Mouse (Mus musculus) liver, embryonic 14.5 days (tissue): Measurements from ENCODE around the gene Syt1.

Source experiments
- CTCF ChIP-seq: IDR thresholded peaks from 2 replicates; pipeline ENCODE4 v1.5.1; 2016; ENCODE audit warnings: antibody characterized with exemption, low read depth, control low read depth
- EP300 ChIP-seq: IDR thresholded peaks from 2 replicates; pipeline ENCODE4 v1.6.1; 2016; ENCODE audit warnings: antibody characterized with exemption, low read depth

DNA sequence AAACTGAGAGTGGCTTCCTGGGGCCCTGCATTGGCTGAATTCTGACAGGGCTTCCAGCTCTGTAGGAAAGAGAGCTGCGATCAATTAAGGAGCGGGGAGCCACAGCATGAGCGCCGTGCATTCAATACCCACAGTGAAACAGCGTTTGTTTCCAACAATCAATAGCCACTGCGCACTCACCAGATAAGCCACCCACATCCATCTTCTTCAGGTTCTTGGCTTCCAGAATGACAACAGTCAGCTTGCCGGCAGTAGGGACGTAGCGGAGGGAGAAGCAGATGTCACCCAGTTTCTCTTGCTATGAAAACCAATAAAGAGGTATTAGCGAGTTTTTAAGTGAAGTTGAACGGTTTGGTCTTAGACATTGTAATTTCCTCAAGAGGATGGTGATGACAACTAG, 427.1 kb downstream of the Syt1 start:
- TF ChIP-seq CTCF (no peak), EP300 (no peak)
